Mouse (Mus musculus): ENCODE measurements around the gene Gimap5. TPM values are rescaled to one million over a fixed set of nuclear protein-coding genes. Genes with fewer than 3 reads are reported as not detected.

The Gimap5 gene
- total and polyA plus RNA-seq, 3 experiments = not detected

DNA sequence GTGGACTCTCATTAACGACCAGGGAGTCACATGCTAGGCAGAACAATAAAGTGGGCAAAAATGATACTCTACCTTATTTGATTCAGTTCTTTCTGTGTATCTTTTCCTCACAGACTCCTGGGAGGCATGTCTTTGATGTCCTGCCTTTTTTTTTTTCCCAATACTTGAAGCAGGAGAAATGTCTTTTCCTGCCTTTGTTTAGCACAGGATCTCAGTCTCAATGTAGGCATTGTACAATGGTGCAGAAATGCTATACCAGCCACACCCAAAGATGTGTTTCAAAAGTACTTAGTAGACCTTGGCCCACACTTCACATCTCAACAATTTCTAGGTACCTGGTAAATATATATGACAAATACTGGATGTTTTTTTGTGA, 48.5 kb upstream of the Gimap5 start:
- Histone ChIP-seq H3K4me1 (ENCODE audit: control insufficient read depth in 1 of 2, insufficient read depth in 2 of 2, low read length in 2 of 2) (no peaks in the 10 kb centered on the region), H3K9me3 (replicated peaks; ENCODE audit: insufficient read depth, low read length) (no peaks in the 10 kb centered on the region), H3K79me2 (ENCODE audit: control insufficient read depth, insufficient read depth, low read length, poor library complexity) (no peaks in the 10 kb centered on the region), H3K9ac (ENCODE audit: control insufficient read depth, low read depth, low read length, poor library complexity, severe bottlenecking) (no peak overlapping the region), H3K27me3 (ENCODE audit: control insufficient read depth in 1 of 2, insufficient read depth in 2 of 2, low read length in 2 of 2) (no peaks in the 10 kb centered on the region), H3K27ac (ENCODE audit: control insufficient read depth, low read depth, low read length) (no peak overlapping the region), H3K4me3 (ENCODE audit: control insufficient read depth in 1 of 2, insufficient read depth in 1 of 2, low read depth in 2 of 2, low read length in 2 of 2) (no peak overlapping the region), H3K36me3 (ENCODE audit: control insufficient read depth in 1 of 2, insufficient read depth in 2 of 2, low read length in 2 of 2) (no peaks in the 10 kb centered on the region)
- no peak for TF ChIP-seq JUND (IDR thresholded peaks at IDR 0.05; ENCODE audit: low read depth, low read length)
- no peak for TF ChIP-seq RAD21 (IDR thresholded peaks at IDR 0.05; ENCODE audit: low read depth, low read length)
- TF ChIP-seq SIN3A (IDR thresholded peaks at IDR 0.05; ENCODE audit: low read length) = no peak
- TF ChIP-seq TBP (IDR thresholded peaks at IDR 0.05; ENCODE audit: low read depth, low read length) = no peak
- no peak for TF ChIP-seq ETS1 (IDR thresholded peaks at IDR 0.05; ENCODE audit: low read depth, low read length)
- TF ChIP-seq ZMIZ1 (IDR thresholded peaks at IDR 0.05; ENCODE audit: low read depth, low read length) = no peak
- no peak for TF ChIP-seq ZKSCAN1 (IDR thresholded peaks at IDR 0.05; ENCODE audit: low read depth, low read length)
- TF ChIP-seq MYB (IDR thresholded peaks at IDR 0.05; ENCODE audit: low read depth, low read length) = no peak
- TF ChIP-seq CTCF (IDR thresholded peaks at IDR 0.05 in 2 of 3, conservative IDR thresholded peaks at IDR 0.05 in 1 of 3; ENCODE audit: control insufficient read depth in 1 of 3, insufficient read depth in 1 of 3, low read depth in 2 of 3, low read length in 3 of 3, poor library complexity in 1 of 3, severe bottlenecking in 1 of 3) = no peak
- no peak for TF ChIP-seq NELFE (IDR thresholded peaks at IDR 0.05; ENCODE audit: low read depth, low read length)
- no peak for TF ChIP-seq BHLHE40 (IDR thresholded peaks at IDR 0.05; ENCODE audit: borderline replicate concordance, low read depth, low read length)
- TF ChIP-seq SMC3 (IDR thresholded peaks at IDR 0.05; ENCODE audit: low read depth, low read length) = no peak
- no peak for TF ChIP-seq NRF1 (IDR thresholded peaks at IDR 0.05; ENCODE audit: insufficient read depth, low read depth, low read length, poor library complexity, severe bottlenecking)
- no peak for TF ChIP-seq USF2 (IDR thresholded peaks at IDR 0.05; ENCODE audit: borderline replicate concordance in 1 of 2, insufficient read depth in 1 of 2, low read depth in 1 of 2, low read length in 2 of 2)
- no peak for TF ChIP-seq ZC3H11A (IDR thresholded peaks at IDR 0.05; ENCODE audit: low read depth, low read length)
- TF ChIP-seq POLR2A (IDR thresholded peaks at IDR 0.05; ENCODE audit: control insufficient read depth in 1 of 2, insufficient read depth in 1 of 2, low read depth in 1 of 2, low read length in 2 of 2, poor library complexity in 1 of 2) = no peak
- no peak for TF ChIP-seq MYC (IDR thresholded peaks at IDR 0.05; ENCODE audit: low read depth, low read length)
- no peak for DNase-seq (ENCODE audit: low read depth, low spot score)

DNA sequence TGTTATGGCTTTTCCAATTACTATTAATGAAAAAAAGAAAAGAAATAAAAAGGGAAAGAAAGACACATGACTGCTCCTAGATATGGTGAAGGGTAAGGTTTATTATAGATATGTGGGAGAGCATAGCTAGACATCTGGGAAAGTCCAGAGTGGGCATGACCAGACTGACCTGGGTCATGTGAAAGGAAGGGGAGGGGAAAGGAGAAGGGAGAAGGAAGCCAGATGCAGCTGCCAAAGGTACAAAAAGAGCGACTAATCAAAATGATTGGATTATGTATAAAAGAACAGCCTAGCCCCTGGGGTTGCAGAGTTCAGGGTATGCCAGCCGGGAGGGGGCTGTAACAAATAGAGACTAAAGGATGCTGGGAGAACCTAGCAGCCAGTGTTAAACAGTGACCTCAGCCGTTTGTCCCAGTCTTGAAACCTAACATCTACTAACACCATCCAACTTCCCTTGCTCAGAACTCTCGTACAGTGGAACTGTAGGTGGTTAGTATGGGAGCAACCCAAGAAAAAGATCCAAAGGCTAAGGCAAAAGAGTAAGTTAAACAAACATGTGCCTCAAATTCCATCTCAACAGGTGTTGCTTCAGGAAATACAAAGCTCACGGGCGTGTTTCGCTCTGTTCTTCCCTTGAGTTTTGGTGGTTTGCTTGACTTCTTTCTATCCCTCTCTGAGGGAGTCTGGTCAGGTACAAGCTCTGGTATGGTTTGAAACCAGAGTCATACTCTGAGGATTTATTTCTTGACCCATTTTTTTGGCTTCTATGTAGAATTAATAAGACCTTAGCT, 47.7 kb upstream of the Gimap5 start:
- no peaks in the 10 kb centered on the region for H3K79me2 ChIP-seq (ENCODE audit: control insufficient read depth, insufficient read depth, low read length, poor library complexity)
- H3K4me3 ChIP-seq (ENCODE audit: control insufficient read depth in 1 of 2, insufficient read depth in 1 of 2, low read depth in 2 of 2, low read length in 2 of 2) = no peak overlapping the region
- no peaks in the 10 kb centered on the region for H3K36me3 ChIP-seq (ENCODE audit: control insufficient read depth in 1 of 2, insufficient read depth in 2 of 2, low read length in 2 of 2)
- no peak for TF ChIP-seq ETS1 (IDR thresholded peaks at IDR 0.05; ENCODE audit: low read depth, low read length)
- no peak for TF ChIP-seq KAT2A (conservative IDR thresholded peaks at IDR 0.05; ENCODE audit: low read depth, low read length)
- TF ChIP-seq POLR2AphosphoS5 (IDR thresholded peaks at IDR 0.05; ENCODE audit: borderline replicate concordance, low read depth, low read length) = no peak
- TF ChIP-seq NRF1 (IDR thresholded peaks at IDR 0.05; ENCODE audit: insufficient read depth, low read depth, low read length, poor library complexity, severe bottlenecking) = no peak
- TF ChIP-seq MYB (IDR thresholded peaks at IDR 0.05; ENCODE audit: low read depth, low read length) = no peak
- TF ChIP-seq POLR2AphosphoS2 (IDR thresholded peaks at IDR 0.05; ENCODE audit: low read length) = no peak
- TF ChIP-seq JUND (IDR thresholded peaks at IDR 0.05; ENCODE audit: low read depth, low read length) = no peak
- no peak for TF ChIP-seq TCF12 (IDR thresholded peaks at IDR 0.05; ENCODE audit: low read depth, low read length)
- no peak for TF ChIP-seq E2F4 (IDR thresholded peaks at IDR 0.05; ENCODE audit: borderline replicate concordance, low read depth, low read length)
- no peak for TF ChIP-seq ELF1 (IDR thresholded peaks at IDR 0.05; ENCODE audit: low read depth, low read length)
- no peaks in the 10 kb centered on the region for H3K9me3 ChIP-seq (replicated peaks; ENCODE audit: insufficient read depth, low read length)
- no peak overlapping the region for H3K27ac ChIP-seq (ENCODE audit: control insufficient read depth, low read depth, low read length)
- no peak for DNase-seq (ENCODE audit: low read depth, low spot score)
- H3K4me1 ChIP-seq (ENCODE audit: control insufficient read depth in 1 of 2, insufficient read depth in 2 of 2, low read length in 2 of 2) = no peaks in the 10 kb centered on the region
- H3K9ac ChIP-seq (ENCODE audit: control insufficient read depth, low read depth, low read length, poor library complexity, severe bottlenecking) = no peak overlapping the region
- no peaks in the 10 kb centered on the region for H3K27me3 ChIP-seq (ENCODE audit: control insufficient read depth in 1 of 2, insufficient read depth in 2 of 2, low read length in 2 of 2)

Measured in MEL (cell line).